Mouse (Mus musculus) gastrocnemius, postnatal 14 days (tissue): ENCODE data around the gene Olfr127. TPM values are rescaled to one million over a fixed set of nuclear protein-coding genes. Genes with fewer than 3 reads are reported as not detected.
"Not testable (repeated sequence)": the region's sequence is repeated elsewhere in the genome, so short reads cannot be mapped to it uniquely, and the experiment has no call there.

ENCODE experiments used
- DNase-seq: peaks from one replicate; pipeline ENCODE4 v3.0.0; 2021; ENCODE audit warnings: mixed read lengths
- intact Hi-C: fragments of 180-260 bp; cut with DNase I; formaldehyde crosslinking; loops from one replicate; pipeline ENCODE4 v1.15.1; 2025; ENCODE audit warnings: low total_unique reads
- long read RNA-seq, 2 experiments: library from polyadenylated mRNA; stranded (forward); transcript quantifications; one replicate each; pipeline ENCODE4 v2.0.0; 2021
- total RNA-seq, 2 experiments: library from RNA; stranded (reverse); gene quantifications; 2 replicates each; pipeline ENCODE4 v1.2.3; 2021

Gene Olfr127
- total RNA-seq: not detected
- long read RNA-seq, experiment 1: 0 reads
- long read RNA-seq, experiment 2: 0 reads

GRCm38 (mm10) chr17:37900137-37900536, at the start of gene Olfr127:
TSS of gene Olfr127 (plus strand) at chr17:37900437.
- intact Hi-C loops: no loop called here
- no peak for DNase-seq

GRCm38 (mm10) chr17:37863901-37864300, 36.3 kb upstream of the Olfr127 start:
- intact Hi-C loops: no loop called here
- no peak for DNase-seq

- intact Hi-C loops: no loop called here
- DNase-seq: no peak
Measured at GRCm38 (mm10) chr17:37869676-37870205, 30.5 kb upstream of the Olfr127 start.

- DNase-seq: no peak
- intact Hi-C loops: no loop called here
Measured at GRCm38 (mm10) chr17:37873830-37874229, 26.4 kb upstream of the Olfr127 start.

DNA sequence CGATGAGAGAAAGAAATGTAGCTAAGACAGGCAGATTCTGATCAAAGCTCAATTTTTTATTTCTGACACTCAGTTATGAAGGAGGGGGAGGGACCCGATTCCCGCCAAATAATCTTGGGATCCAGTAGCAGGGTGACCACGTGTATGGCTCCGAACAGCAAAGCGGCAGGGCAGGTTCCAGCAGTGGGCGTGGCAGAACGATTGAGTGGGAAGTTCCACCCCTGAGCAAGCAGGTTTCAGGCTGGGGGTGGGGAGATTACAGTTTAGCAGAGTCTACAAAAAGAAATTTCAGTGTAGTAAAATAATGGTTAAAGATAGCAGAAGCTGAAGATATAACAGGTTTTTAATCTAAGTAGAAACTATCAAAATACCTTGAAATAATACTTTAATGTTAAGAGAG, 6.6 kb downstream of the Olfr127 start:
- DNase-seq, intact Hi-C loops: not testable (repeated sequence)

DNA sequence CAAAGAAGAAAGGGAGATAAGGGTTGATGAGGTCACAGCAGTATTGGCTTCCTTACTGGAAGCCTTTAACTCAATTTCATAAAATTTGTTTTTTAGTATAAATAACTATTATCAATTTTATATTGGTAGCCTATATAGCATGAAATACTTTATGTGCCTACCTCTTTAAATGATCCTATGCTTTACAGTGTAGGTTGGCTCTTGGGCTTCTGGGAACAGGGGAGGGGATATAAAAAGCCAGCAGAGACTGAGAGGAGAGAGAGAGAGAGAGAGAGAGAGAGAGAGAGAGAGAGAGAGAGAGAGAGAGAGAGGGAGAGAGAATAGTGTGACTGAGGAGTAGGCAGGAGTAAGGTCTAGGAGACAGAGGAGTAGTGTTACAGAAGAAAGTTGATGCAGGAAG, 20.0 kb downstream of the Olfr127 start, which contains the start of gene Olfr128:
Olfr128 (plus strand) TSS at position 301 of the 400 bp plus-strand sequence.
- intact Hi-C loops: no loop called here
- no peak for DNase-seq

DNA sequence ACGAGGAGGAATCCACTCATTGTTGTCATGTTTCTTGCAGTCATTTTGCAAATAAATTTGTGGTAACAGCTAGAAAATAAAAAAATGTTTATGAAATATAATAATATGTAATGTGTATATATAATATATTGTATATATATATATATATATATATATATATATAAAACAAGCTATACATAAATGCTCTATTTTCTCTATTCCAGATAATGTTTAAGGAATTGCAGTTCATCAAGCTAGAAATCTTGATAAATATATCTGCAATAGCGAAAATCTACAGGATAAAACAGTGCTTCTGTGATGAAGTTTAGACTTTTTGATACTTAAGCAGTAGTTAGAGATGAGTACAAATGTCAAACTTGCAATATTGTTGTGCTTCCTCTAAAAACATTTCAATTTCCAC, 52.7 kb downstream of the Olfr127 start, which contains the start of gene Olfr761:
Olfr761 (minus strand) TSS at position 101 of the 400 bp plus-strand sequence.
- intact Hi-C loops: no loop called here

More for the DNA sequence above, 52.7 kb downstream of the Olfr127 start, which contains the start of gene Olfr761:
- no peak for DNase-seq

Other genes starting within 250 kb of the Olfr127 start
- not detected for gene Olfr117, start 236.7 kb upstream of the Olfr127 start, total RNA-seq
- gene Olfr118, start 233.4 kb upstream of the Olfr127 start, total RNA-seq: not detected
- gene Olfr119, start 203.9 kb upstream of the Olfr127 start, total RNA-seq: not detected
- gene Olfr120, start 178.6 kb upstream of the Olfr127 start, total RNA-seq: not detected
- not detected for gene Olfr121, start 151.6 kb upstream of the Olfr127 start, total RNA-seq
- not detected for gene Olfr122, start 131.8 kb upstream of the Olfr127 start, total RNA-seq
- gene Olfr123, start 106.9 kb upstream of the Olfr127 start, total RNA-seq: not detected
- not detected for gene Olfr124, start 100.5 kb upstream of the Olfr127 start, total RNA-seq
- not detected for gene Olfr125, start 67.5 kb upstream of the Olfr127 start, total RNA-seq
- not detected for gene Olfr126, start 53.0 kb upstream of the Olfr127 start, total RNA-seq
- gene Olfr128, start 20.1 kb downstream of the Olfr127 start, total RNA-seq: not detected
- gene Olfr761, start 52.6 kb downstream of the Olfr127 start, total RNA-seq: not detected
- gene Olfr129, start 159.6 kb downstream of the Olfr127 start, total RNA-seq: not detected
- gene Olfr130, start 163.5 kb downstream of the Olfr127 start, total RNA-seq: not detected
- not detected for gene Olfr131, start 188.3 kb downstream of the Olfr127 start, total RNA-seq
- gene Olfr132, start 234.1 kb downstream of the Olfr127 start, total RNA-seq: not detected
- gene Olfr133, start 244.8 kb downstream of the Olfr127 start, total RNA-seq: not detected